Mouse (Mus musculus) CH12.LX (cell line): ENCODE results near the gene Tmc2. TPM values are rescaled to one million over a fixed set of nuclear protein-coding genes. Genes with fewer than 3 reads are reported as not detected.

ENCODE experiments used
- DNase-seq: peaks from one replicate; pipeline ENCODE4 v3.0.0-alpha.2; 2013; ENCODE audit errors: extremely low read depth
- H3K27ac ChIP-seq: 2 replicates; pipeline ENCODE4 v1.5.1; 2012; ENCODE audit warnings: low read depth, mild to moderate bottlenecking, control low read depth, moderate library complexity; ENCODE audit not compliant: insufficient read depth
- H3K27me3 ChIP-seq: replicated peaks from 2 replicates; pipeline ENCODE3; 2012; ENCODE audit warnings: inconsistent platforms
- H3K36me3 ChIP-seq, 2 experiments: replicated peaks in 1 of 2; 2 replicates each; pipeline versions ENCODE3 to v1.6.1; 2012; ENCODE audit warnings: inconsistent platforms in 1 of 2, low read length in 1 of 2, mild to moderate bottlenecking in 1 of 2, mixed read lengths in 1 of 2, moderate library complexity in 1 of 2; ENCODE audit not compliant: control insufficient read depth in 1 of 2, insufficient read depth in 1 of 2
- H3K4me1 ChIP-seq, 2 experiments: 2 replicates each; pipeline ENCODE4 v1.6.1; 2012; ENCODE audit warnings: inconsistent platforms in 1 of 2, moderate library complexity in 1 of 2; ENCODE audit not compliant: insufficient read depth in 2 of 2, control insufficient read depth in 1 of 2
- H3K4me2 ChIP-seq: 2 replicates; pipeline ENCODE4 v1.6.1; 2012; ENCODE audit warnings: low read depth, mild to moderate bottlenecking, control low read depth; ENCODE audit not compliant: poor library complexity, insufficient read depth, severe bottlenecking
- H3K4me3 ChIP-seq, 3 experiments: fragments of 150-350 bp in 1 of 3; sonication (generic) in 1 of 3; replicated peaks in 1 of 3; 2 replicates each; pipeline versions ENCODE3 to v1.5.1; 2011 to 2012; ENCODE audit warnings: low read depth in 2 of 3, low read length in 2 of 3, mild to moderate bottlenecking in 2 of 3, moderate library complexity in 2 of 3, control low read depth in 1 of 3, improper control_type of control experiment in 1 of 3, inconsistent platforms in 1 of 3, mixed read lengths in 1 of 3; ENCODE audit not compliant: poor library complexity in 1 of 3
- H3K79me2 ChIP-seq: replicated peaks from 2 replicates; pipeline ENCODE4 v1.6.1; 2012; ENCODE audit warnings: mild to moderate bottlenecking, moderate library complexity; ENCODE audit not compliant: control insufficient read depth, poor library complexity, insufficient read depth, severe bottlenecking; ENCODE audit errors: extremely low read depth
- H3K9ac ChIP-seq: 2 replicates; pipeline ENCODE4 v1.6.1; 2012; ENCODE audit warnings: low read depth, mild to moderate bottlenecking, control low read depth, moderate library complexity; ENCODE audit not compliant: insufficient read depth
- H3K9me3 ChIP-seq: replicated peaks from 2 replicates; pipeline ENCODE3; 2012; ENCODE audit warnings: low read length, inconsistent platforms, mixed read lengths
- BHLHE40 ChIP-seq: IDR thresholded peaks from 2 replicates; pipeline ENCODE4 v1.6.1; 2011; ENCODE audit warnings: mild to moderate bottlenecking, low read depth, low read length, improper control_type of control experiment
- E2F4 ChIP-seq: IDR thresholded peaks from 2 replicates; pipeline ENCODE4 v1.6.1; 2011; ENCODE audit warnings: low read depth, low read length, improper control_type of control experiment; ENCODE audit not compliant: insufficient replicate concordance
- ELF1 ChIP-seq: IDR thresholded peaks from 2 replicates; pipeline ENCODE4 v1.6.1; 2014; ENCODE audit warnings: low read depth, mild to moderate bottlenecking, inconsistent platforms, low read length, improper control_type of control experiment
- JUN ChIP-seq: IDR thresholded peaks from 2 replicates; pipeline ENCODE4 v1.6.1; 2011; ENCODE audit warnings: low read depth, mild to moderate bottlenecking, low read length, improper control_type of control experiment, moderate library complexity; ENCODE audit not compliant: insufficient read depth
- MAFK ChIP-seq: IDR thresholded peaks from 2 replicates; pipeline ENCODE4 v1.6.1; 2011; ENCODE audit warnings: low read length, improper control_type of control experiment; ENCODE audit not compliant: insufficient replicate concordance
- MEF2A ChIP-seq: IDR thresholded peaks from 2 replicates; pipeline ENCODE4 v1.6.1; 2014; ENCODE audit warnings: low read depth, mild to moderate bottlenecking, inconsistent platforms, low read length, improper control_type of control experiment, borderline replicate concordance
- MXI1 ChIP-seq: IDR thresholded peaks from 2 replicates; pipeline ENCODE4 v1.6.1; 2011; ENCODE audit warnings: mild to moderate bottlenecking, low read depth, low read length, improper control_type of control experiment
- MYC ChIP-seq: IDR thresholded peaks from 2 replicates; pipeline ENCODE4 v1.6.1; 2011; ENCODE audit warnings: low read depth, mild to moderate bottlenecking, improper control_type of control experiment, low read length
- NELFE ChIP-seq: IDR thresholded peaks from 2 replicates; pipeline ENCODE4 v1.6.1; 2011; ENCODE audit warnings: low read depth, low read length, improper control_type of control experiment
- NRF1 ChIP-seq: IDR thresholded peaks from 2 replicates; pipeline ENCODE4 v1.6.1; 2014; ENCODE audit warnings: low read depth, mild to moderate bottlenecking, inconsistent platforms, low read length, improper control_type of control experiment, moderate library complexity
- POLR2AphosphoS2 ChIP-seq: IDR thresholded peaks from 2 replicates; pipeline ENCODE4 v1.6.1; 2011; ENCODE audit warnings: low read depth, low read length, improper control_type of control experiment
- RAD21 ChIP-seq: IDR thresholded peaks from 2 replicates; pipeline ENCODE4 v1.6.1; 2011; ENCODE audit warnings: low read depth, mild to moderate bottlenecking, low read length, improper control_type of control experiment, moderate library complexity
- TBP ChIP-seq: conservative IDR thresholded peaks from 2 replicates; pipeline ENCODE4 v1.6.1; 2011; ENCODE audit warnings: low read depth, low read length, improper control_type of control experiment
- TCF12 ChIP-seq: IDR thresholded peaks from 2 replicates; pipeline ENCODE4 v1.6.1; 2014; ENCODE audit warnings: low read depth, mild to moderate bottlenecking, inconsistent platforms, low read length, improper control_type of control experiment
- UBTF ChIP-seq: IDR thresholded peaks from 2 replicates; pipeline ENCODE4 v1.6.1; 2012; ENCODE audit warnings: low read depth, mild to moderate bottlenecking, inconsistent platforms, low read length, improper control_type of control experiment, moderate library complexity
- ZKSCAN1 ChIP-seq: IDR thresholded peaks from 2 replicates; pipeline ENCODE4 v1.6.1; 2012; ENCODE audit warnings: low read depth, inconsistent platforms, low read length, improper control_type of control experiment, borderline replicate concordance
- dilution Hi-C: fragments of 300-500 bp; cut with MboI; formaldehyde crosslinking; loops from 2 replicates; pipeline ENCODE4 v1.14.3; 2020; ENCODE audit warnings: low sequenced_read_pairs; ENCODE audit not compliant: extremely low pct_unique_long_range_greater_than_20kb, extremely low pct_ligation_motif_present
- in situ Hi-C: fragments of 300-500 bp; cut with MboI; formaldehyde crosslinking; loops from 3 replicates; pipeline ENCODE4 v1.14.3; 2019; ENCODE audit warnings: low sequenced_read_pairs, low pct_ligation_motif_present, low pct_unique_long_range_greater_than_20kb, mixed read lengths
- polyA plus RNA-seq: library from polyadenylated mRNA; unstranded; fragments of >175 nt; gene quantifications from 2 replicates; pipeline ENCODE4 v1.2.1, GENCODE M21; 2012; ENCODE audit warnings: low read depth; ENCODE audit not compliant: insufficient read length
- total RNA-seq, 2 experiments: library from RNA; depleted of rRNA; stranded (reverse); fragments of 300-350 nt in 1 of 2; fragments of >200 nt in 1 of 2; gene quantifications; 2 replicates each; pipeline ENCODE4 v1.2.3; 2012 to 2014

Tmc2 gene
- total and polyA plus RNA-seq, 3 experiments, result not detected

GRCm38 (mm10) chr2:130260822-130261221 lies 65.8 kb downstream of the Tmc2 start:
- H3K4me3 ChIP-seq, result no peak overlapping the region
- no peak overlapping the region for H3K9ac ChIP-seq
- dilution Hi-C loops, result no loop called here
- H3K9me3 ChIP-seq, result no peaks in the 10 kb centered on the region
- in situ Hi-C loops, result no loop called here
- no peak for DNase-seq
- H3K4me2 ChIP-seq, result no peak overlapping the region
- H3K79me2 ChIP-seq, result no peaks in the 10 kb centered on the region
- no peak for TF ChIP-seq MAFK
- peaks cover 0 to 6% of the 10 kb centered on the region in 2 experiments; a peak in 1 of 4 replicates for H3K4me1 ChIP-seq
- H3K27me3 ChIP-seq, result no peaks in the 10 kb centered on the region
- no peaks in the 10 kb centered on the region for H3K36me3 ChIP-seq
- H3K27ac ChIP-seq, result no peak overlapping the region

GRCm38 (mm10) chr2:130261914-130262313 lies 66.9 kb downstream of the Tmc2 start:
- no peak overlapping the region for H3K4me2 ChIP-seq
- H3K9ac ChIP-seq, result no peak overlapping the region
- no peak for TF ChIP-seq ZKSCAN1
- no peak for TF ChIP-seq TCF12
- no peak for TF ChIP-seq JUN
- no peak for TF ChIP-seq E2F4
- no peak for TF ChIP-seq TBP
- no peak for TF ChIP-seq MXI1
- TF ChIP-seq NELFE, result no peak
- TF ChIP-seq UBTF, result no peak
- TF ChIP-seq ELF1, result no peak
- TF ChIP-seq RAD21, result no peak
- no peak for TF ChIP-seq POLR2AphosphoS2
- TF ChIP-seq NRF1, result no peak
- TF ChIP-seq MEF2A, result no peak
- no peak for TF ChIP-seq BHLHE40
- TF ChIP-seq MYC, result no peak
- dilution Hi-C loops (no loop called here), in situ Hi-C loops (no loop called here)
- H3K27me3 ChIP-seq, result no peaks in the 10 kb centered on the region
- H3K4me1 ChIP-seq, result peaks cover 0 to 6% of the 10 kb centered on the region in 2 experiments; a peak in 1 of 4 replicates
- no peaks in the 10 kb centered on the region for H3K9me3 ChIP-seq
- DNase-seq, result no peak
- H3K27ac ChIP-seq, result no peak overlapping the region
- no peaks in the 10 kb centered on the region for H3K36me3 ChIP-seq
- no peaks in the 10 kb centered on the region for H3K79me2 ChIP-seq
- H3K4me3 ChIP-seq, result no peak overlapping the region
